Mouse (Mus musculus) G1E (cell line): ENCODE results near the gene Capzb.

Source experiments
- CTCF ChIP-seq: IDR thresholded peaks from 2 replicates; pipeline ENCODE4 v1.5.1; 2012; ENCODE audit warnings: low read depth, low read length, inconsistent platforms, mixed read lengths
- GATA1 ChIP-seq: IDR thresholded peaks from 2 replicates; pipeline ENCODE4 v1.6.1; 2012; ENCODE audit warnings: borderline replicate concordance, low read length, inconsistent platforms, mixed read lengths
- GATA2 ChIP-seq: IDR thresholded peaks from 2 replicates; pipeline ENCODE4 v1.6.1; 2012; ENCODE audit warnings: low read depth, low read length, inconsistent platforms, borderline replicate concordance

GRCm38 (mm10) chr4:139164082-139164481 lies 28.6 kb upstream of the Capzb start:
- TF ChIP-seq CTCF (no peak), GATA1 (no peak), GATA2 (no peak)
